Mouse (Mus musculus) bone marrow macrophage, adult 2 months (primary cell): ENCODE results near the gene 0610037L13Rik. TPM values are rescaled to one million over a fixed set of nuclear protein-coding genes. Genes with fewer than 3 reads are reported as not detected.

ENCODE experiments used
- H3K27ac ChIP-seq: 2 replicates; pipeline ENCODE4 v1.5.1; 2012; ENCODE audit warnings: low read depth, low read length; ENCODE audit not compliant: insufficient read depth
- H3K4me1 ChIP-seq: 2 replicates; pipeline ENCODE4 v1.6.1; 2012; ENCODE audit warnings: low read length; ENCODE audit not compliant: control insufficient read depth, insufficient read depth
- H3K4me3 ChIP-seq: 2 replicates; pipeline ENCODE4 v1.5.1; 2012; ENCODE audit warnings: mild to moderate bottlenecking, low read length, moderate library complexity; ENCODE audit not compliant: insufficient read depth
- CTCF ChIP-seq: IDR thresholded peaks from 2 replicates; pipeline ENCODE4 v1.5.1; 2012; ENCODE audit warnings: low read depth, mild to moderate bottlenecking, low read length, moderate library complexity
- POLR2A ChIP-seq: IDR thresholded peaks from 2 replicates; pipeline ENCODE4 v1.6.1; 2012; ENCODE audit warnings: mild to moderate bottlenecking, low read depth, low read length, borderline replicate concordance
- polyA plus RNA-seq: library from polyadenylated mRNA; stranded (reverse); fragments of >200 nt; gene quantifications from 2 replicates; pipeline ENCODE4 v1.2.4, GENCODE M21; 2012; ENCODE audit not compliant: missing spikeins, insufficient read depth, insufficient read length

The 0610037L13Rik gene
- polyA plus RNA-seq, 1 experiment: 33.9 TPM

DNA sequence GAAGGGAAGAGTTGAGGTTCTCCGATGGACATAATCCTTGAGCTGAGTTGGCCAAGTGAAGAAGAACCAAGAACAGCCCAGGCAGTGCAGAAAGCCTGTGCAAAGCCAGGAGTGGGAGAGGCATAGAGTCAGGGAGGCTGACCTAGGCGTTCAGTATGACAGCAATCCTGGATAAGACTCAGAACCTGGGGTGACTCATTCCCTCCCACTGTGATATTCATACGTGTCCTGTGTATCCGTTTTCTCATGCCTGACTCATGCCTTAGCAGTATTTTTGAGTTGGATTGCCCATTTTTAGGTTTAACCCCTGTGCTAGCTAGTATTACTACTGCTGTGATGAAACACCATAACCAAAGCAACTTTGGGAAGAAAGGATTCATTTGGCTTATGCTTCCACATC lies 24.7 kb upstream of the 0610037L13Rik start:
- no peaks in the 10 kb centered on the region for H3K4me1 ChIP-seq
- no peak overlapping the region for H3K27ac ChIP-seq
- TF ChIP-seq POLR2A: no peak
- TF ChIP-seq CTCF: no peak
- no peak overlapping the region for H3K4me3 ChIP-seq

DNA sequence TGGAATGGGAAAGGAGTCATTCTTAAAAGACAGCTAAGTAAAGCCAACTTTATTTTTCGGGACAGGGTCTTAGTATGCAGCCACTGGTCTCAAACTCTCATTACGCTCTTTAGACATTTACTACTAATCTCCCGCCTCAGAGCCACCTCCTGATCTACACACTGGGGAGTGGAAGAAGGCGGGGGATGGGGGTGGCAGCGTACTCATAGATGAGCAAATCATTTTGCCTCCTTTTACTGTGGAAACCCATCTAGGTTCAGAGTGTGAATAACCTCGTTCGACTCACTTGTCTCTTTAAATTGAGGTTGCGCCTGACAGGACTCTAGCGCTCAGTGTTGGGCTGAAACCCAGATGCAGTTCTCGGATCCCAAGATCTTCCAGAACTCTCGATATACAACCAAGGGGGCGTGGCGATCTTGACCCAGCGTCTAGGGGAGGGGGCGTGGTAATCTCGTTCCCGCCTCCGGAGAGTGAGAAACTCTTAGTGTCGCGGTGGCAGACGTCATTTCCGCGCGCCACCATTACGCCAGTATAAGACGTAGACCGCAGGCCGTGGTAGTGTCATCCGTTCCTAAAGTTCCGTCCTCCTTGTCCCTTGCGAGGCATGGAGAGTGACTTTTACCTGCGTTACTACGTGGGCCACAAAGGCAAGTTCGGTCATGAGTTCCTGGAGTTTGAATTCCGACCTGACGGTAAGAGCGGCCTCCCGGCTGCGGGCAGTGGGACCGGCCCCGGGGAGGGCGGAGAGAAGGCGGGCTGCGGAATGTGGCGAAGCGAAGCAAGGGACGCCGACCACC lies 10.2 kb upstream of the 0610037L13Rik start, which contains the start of gene Magoh:
TSS of gene Magoh (plus strand) at position 502 of the 797 bp plus-strand sequence.
- peak within 1 kb of the TSS; percentile 73 for H3K4me3 ChIP-seq
- H3K4me1 ChIP-seq: peaks cover 4% of the 10 kb centered on the region
- peak within 1 kb of the TSS; percentile 53 for H3K27ac ChIP-seq
- no peak for TF ChIP-seq POLR2A
- no peak for TF ChIP-seq CTCF

DNA sequence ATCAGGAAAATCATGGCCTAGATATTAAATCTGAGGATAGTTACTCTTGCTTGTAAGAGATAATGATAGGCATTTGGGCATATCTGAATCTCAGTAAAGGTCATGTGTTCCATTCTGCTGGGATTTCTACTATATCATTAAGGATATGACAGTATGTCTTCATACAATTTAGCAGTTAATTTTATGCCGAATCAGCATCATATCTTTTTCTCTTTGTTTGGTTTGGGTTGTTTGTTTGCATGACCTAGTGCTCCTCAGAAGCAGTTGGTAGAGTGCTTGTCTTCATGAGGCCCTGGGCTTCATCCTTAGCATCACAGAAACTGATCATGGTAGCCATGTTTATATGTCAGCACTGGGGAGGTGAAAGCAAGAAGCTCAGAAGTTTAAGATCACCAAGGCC lies 8.0 kb upstream of the 0610037L13Rik start:
- TF ChIP-seq POLR2A (no peak), CTCF (no peak)
- H3K27ac ChIP-seq: no peak overlapping the region
- no peak overlapping the region for H3K4me3 ChIP-seq
- H3K4me1 ChIP-seq: peaks cover 4% of the 10 kb centered on the region

DNA sequence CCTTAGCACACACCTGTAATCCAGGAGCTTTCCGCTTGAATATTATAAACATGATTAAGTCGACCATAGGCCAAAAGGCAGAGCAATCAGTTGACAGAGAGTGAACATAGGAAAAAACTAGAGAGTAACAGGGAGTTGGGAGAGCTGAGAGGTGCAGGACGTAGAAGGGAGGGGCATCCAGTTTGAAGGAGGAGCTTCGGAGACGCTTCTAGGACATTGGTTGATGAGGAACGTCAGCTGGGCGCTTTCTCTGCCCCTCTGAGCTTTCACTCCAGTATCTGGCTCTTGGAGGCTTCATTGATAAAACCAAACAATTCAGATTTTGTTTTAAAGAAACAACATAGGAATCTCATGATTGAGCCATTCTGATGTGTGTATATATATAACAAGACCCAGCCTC lies 3.2 kb upstream of the 0610037L13Rik start:
- H3K4me1 ChIP-seq: peaks cover 3% of the 10 kb centered on the region; the same call in 1 of the 2 replicates
- H3K27ac ChIP-seq: no peak overlapping the region
- TF ChIP-seq POLR2A: no peak
- no peak for TF ChIP-seq CTCF
- H3K4me3 ChIP-seq: no peak overlapping the region

DNA sequence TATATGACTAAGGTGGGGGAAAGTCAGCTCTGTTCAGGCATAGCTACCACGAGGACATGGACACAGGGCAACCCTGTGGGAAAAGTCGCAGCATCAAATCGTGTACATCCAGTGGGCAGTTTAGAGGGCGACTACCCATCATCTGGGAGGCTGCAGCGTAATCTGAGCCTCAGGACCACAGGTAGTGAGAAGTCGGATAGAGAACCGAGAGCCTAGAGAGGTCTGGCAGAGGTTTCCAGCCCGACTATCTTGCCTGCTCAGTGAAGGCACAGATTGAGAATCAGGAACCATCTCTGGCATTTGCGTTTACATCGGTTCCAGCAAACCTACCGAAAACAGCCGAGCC lies 255 bp upstream of the 0610037L13Rik start:
- TF ChIP-seq CTCF (no peak), POLR2A (no peak)
- Histone ChIP-seq H3K4me1 (peaks cover 3% of the 10 kb centered on the region; the same call in 1 of the 2 replicates), H3K4me3 (peak overlapping the region; percentile 81), H3K27ac (no peak overlapping the region; the same call in 1 of the 2 replicates)

DNA sequence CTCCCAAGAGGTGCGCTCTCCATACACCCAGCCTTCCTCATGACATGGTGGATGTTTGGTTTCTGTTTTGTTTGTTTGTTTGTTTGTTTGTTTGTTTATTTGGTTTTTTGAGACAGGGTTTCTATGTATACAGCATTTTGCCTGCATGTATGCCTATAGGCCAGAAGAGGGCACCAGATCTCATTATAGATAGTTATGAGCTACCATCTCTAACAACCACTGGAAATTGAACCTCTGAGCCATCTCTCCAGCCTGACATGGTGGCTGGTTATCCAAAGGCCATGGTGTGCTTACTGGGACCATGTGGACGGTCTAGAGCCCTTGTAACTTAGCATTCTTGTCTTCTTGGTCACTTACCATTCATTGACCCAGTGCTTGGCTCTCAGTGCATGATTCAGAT lies 3.0 kb downstream of the 0610037L13Rik start:
- H3K4me3 ChIP-seq: no peak overlapping the region
- H3K27ac ChIP-seq: no peak overlapping the region
- no peak for TF ChIP-seq POLR2A
- no peak for TF ChIP-seq CTCF
- peaks cover 3% of the 10 kb centered on the region; the same call in 1 of the 2 replicates for H3K4me1 ChIP-seq

DNA sequence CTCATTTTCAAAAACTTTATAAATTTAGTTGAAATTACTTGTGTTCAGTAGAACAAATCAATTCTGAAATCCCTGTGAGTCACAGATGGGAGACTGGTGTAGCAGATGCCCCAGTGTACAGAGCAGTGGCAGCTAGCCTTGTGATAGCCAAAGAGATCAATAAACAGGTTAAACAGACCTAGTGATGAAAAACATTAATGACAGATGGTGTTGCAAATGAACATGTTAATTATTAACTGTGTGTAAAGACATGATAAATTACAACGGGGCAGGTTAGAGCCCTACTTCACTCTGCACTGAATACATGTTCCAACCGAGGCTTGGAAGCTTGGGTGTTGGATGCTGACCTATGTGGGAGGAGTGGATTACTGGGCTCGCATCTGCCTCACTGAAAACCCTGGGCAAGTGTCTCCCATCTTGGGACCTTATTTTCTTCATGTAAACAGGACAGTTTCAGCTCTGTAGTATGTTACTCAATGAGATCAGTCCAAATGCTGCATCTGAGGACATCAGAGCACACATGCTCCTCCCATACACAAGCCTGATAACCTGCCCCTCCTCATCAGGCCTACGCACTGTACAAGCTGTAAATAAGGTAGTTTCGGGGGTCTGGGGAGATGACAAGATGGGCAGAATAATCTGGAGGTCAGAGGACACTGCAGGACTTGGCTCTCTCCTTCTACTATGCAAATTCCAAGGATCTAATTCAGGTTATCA lies 9.8 kb downstream of the 0610037L13Rik start:
- Histone ChIP-seq H3K4me1 (peaks cover 6% of the 10 kb centered on the region; the same call in 1 of the 2 replicates), H3K27ac (no peak overlapping the region), H3K4me3 (no peak overlapping the region)
- no peak for TF ChIP-seq POLR2A
- no peak for TF ChIP-seq CTCF

DNA sequence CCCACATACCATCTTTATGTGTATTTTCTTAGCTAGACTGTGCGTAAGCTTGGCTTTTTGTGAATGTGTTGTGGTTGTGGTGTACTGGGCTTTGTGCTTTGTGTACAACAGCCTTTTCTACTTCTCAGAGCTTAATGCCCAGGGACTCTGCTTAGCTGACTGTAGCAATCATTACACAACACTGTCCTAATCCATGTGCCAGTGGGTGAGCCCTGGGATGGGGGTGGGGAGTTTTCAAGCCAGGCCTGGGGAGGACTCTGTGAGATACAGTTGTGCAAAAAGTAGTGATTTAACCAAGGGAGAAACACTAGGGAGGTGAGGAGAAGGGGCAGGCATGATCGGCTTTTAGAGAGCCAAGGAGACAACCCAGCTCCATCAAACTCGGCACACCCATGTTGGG lies 10.6 kb downstream of the 0610037L13Rik start:
- no peak overlapping the region for H3K4me3 ChIP-seq
- H3K27ac ChIP-seq: no peak overlapping the region
- H3K4me1 ChIP-seq: peaks cover 6% of the 10 kb centered on the region; the same call in 1 of the 2 replicates
- no peak for TF ChIP-seq POLR2A
- no peak for TF ChIP-seq CTCF

DNA sequence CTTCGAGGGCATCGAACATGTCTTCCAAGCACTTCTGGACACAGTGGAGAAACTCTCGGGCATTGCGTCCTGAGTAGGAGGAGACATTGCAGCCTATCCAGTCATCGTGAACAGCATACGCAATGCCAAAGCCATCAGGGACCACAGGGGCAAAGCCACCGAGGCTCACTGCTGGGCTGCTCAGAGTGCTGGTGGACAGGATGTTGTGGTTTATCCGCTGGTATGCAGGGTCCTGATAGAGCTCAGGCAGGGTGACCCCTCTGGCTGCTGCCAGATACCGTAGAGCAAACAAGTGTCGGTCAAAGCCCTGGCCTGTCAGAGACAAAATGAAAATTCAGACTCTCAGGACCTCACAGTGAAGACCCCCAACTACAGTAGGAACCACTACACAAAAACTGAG lies 14.6 kb downstream of the 0610037L13Rik start:
- peaks cover 6% of the 10 kb centered on the region; the same call in 1 of the 2 replicates for H3K4me1 ChIP-seq
- TF ChIP-seq CTCF (no peak), POLR2A (no peak)
- H3K27ac ChIP-seq: no peak overlapping the region
- no peak overlapping the region for H3K4me3 ChIP-seq

DNA sequence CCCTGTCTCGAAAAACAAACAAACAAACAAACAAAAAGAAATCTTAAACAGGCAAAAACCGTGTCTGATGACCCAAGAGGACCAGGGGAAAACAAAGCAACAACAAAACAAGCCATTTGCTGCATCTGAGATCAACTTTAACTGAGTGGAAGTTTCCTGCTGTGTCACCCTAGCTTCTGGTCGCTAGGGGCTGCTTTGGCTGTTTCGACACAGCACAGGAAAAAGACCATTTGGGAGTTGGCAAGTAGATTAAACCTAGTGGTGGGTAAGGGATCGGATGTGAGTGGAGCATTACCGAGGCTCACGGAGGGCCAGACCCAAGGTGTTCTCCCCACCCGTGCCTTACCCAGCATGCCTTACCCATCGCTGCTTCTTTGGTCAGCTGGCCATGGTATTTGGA lies 16.9 kb downstream of the 0610037L13Rik start:
- no peaks in the 10 kb centered on the region for H3K4me1 ChIP-seq
- no peak overlapping the region for H3K4me3 ChIP-seq
- no peak for TF ChIP-seq CTCF
- no peak overlapping the region for H3K27ac ChIP-seq
